Mouse (Mus musculus) layer of hippocampus, postnatal 14 days (tissue): Measurements from ENCODE around the gene Bnc1. TPM values are rescaled to one million over a fixed set of nuclear protein-coding genes. Genes with fewer than 3 reads are reported as not detected.

ENCODE experiments used
- total RNA-seq, 2 experiments: library from RNA; stranded (reverse); gene quantifications; 2 replicates each; pipeline ENCODE4 v1.2.3; 2021

The Bnc1 gene
- total RNA-seq, 2 experiments from 2014 or later: not detected

Other genes starting within 250 kb of the Bnc1 start
- 10 to 100 TPM; 63.1 to 64.2 TPM for gene Ramac, start 229.4 kb downstream of the Bnc1 start, total RNA-seq
- gene 3110040N11Rik, start 202.8 kb downstream of the Bnc1 start, total RNA-seq: 10 to 100 TPM; 27.5 to 29.4 TPM
- gene Btbd1, start 162.9 kb downstream of the Bnc1 start, total RNA-seq: 100 to 1,000 TPM; 108 to 112 TPM
- not detected for gene Gm10160, start 136.5 kb downstream of the Bnc1 start, total RNA-seq
- 10 to 100 TPM; 15.8 to 22.9 TPM for gene Tm6sf1, start 133.3 kb downstream of the Bnc1 start, total RNA-seq
- 10 to 100 TPM; 54.9 to 58.9 TPM for gene Hdgfl3, start 57.8 kb downstream of the Bnc1 start, total RNA-seq
- gene Sh3gl3, start 181.5 kb upstream of the Bnc1 start, total RNA-seq: 10 to 100 TPM; 61.8 to 68.6 TPM